Mouse (Mus musculus) kidney, embryonic 14.5 days (tissue): ENCODE results near the gene Ttc7b. TPM values are rescaled to one million over a fixed set of nuclear protein-coding genes. Genes with fewer than 3 reads are reported as not detected.

Experiments
- ATAC-seq: fragments of 200-750 bp; cut with Nextera tagmentation; 2 replicates; pipeline ENCODE4 v1.8.0; 2017; ENCODE audit warnings: moderate number of reproducible peaks, mild to moderate bottlenecking, moderate TSS enrichment, moderate library complexity; ENCODE audit not compliant: low FRiP score, low TSS enrichment
- H3K27ac ChIP-seq: fragments of 300-500 bp; sonication (generic); 2 replicates; pipeline ENCODE4 v1.5.1; 2014; ENCODE audit warnings: low read depth, mild to moderate bottlenecking, low read length, moderate library complexity, mixed read lengths
- H3K27me3 ChIP-seq: fragments of 300-500 bp; sonication (generic); 2 replicates; pipeline ENCODE4 v1.6.1; 2014; ENCODE audit warnings: mild to moderate bottlenecking, low read length; ENCODE audit not compliant: control insufficient read depth, insufficient read depth
- H3K36me3 ChIP-seq: fragments of 300-500 bp; sonication (generic); 2 replicates; pipeline ENCODE4 v1.6.1; 2014; ENCODE audit warnings: low read length, mixed read lengths; ENCODE audit not compliant: control insufficient read depth, insufficient read depth
- H3K4me1 ChIP-seq: fragments of 300-500 bp; sonication (generic); 2 replicates; pipeline ENCODE4 v1.6.1; 2014; ENCODE audit warnings: low read length, mixed read lengths; ENCODE audit not compliant: control insufficient read depth, insufficient read depth
- H3K4me2 ChIP-seq: fragments of 300-500 bp; sonication (generic); replicated peaks from 2 replicates; pipeline ENCODE4 v1.6.1; 2014; ENCODE audit warnings: low read depth, mild to moderate bottlenecking, low read length
- H3K4me3 ChIP-seq: fragments of 300-500 bp; sonication (generic); 2 replicates; pipeline ENCODE4 v1.5.1; 2014; ENCODE audit warnings: mild to moderate bottlenecking, low read length
- H3K9ac ChIP-seq: fragments of 300-500 bp; sonication (generic); 2 replicates; pipeline ENCODE4 v1.6.1; 2014; ENCODE audit warnings: low read depth, mild to moderate bottlenecking, low read length, moderate library complexity
- H3K9me3 ChIP-seq: fragments of 300-500 bp; sonication (generic); 2 replicates; pipeline ENCODE4 v1.6.1; 2016; ENCODE audit warnings: low read length; ENCODE audit not compliant: control insufficient read depth
- WGBS: fragments of 180-500 bp; shearing (Covaris S2); extraction: QIAGEN DNeasy Blood & Tissue Kit; methylation state at CpG from one replicate; pipeline ENCODE4 v1.1.7; 2014; 5-methylcytosine and 5-hydroxymethylcytosine counted together
- polyA plus RNA-seq: library from polyadenylated mRNA; unstranded; fragments of >200 nt; fragmentation: Nextera tagmentation; extraction: Ambion mirVana; gene quantifications from 2 replicates; pipeline ENCODE4 v1.2.1, GENCODE M21; 2014

Ttc7b gene
- polyA plus RNA-seq, 1 experiment from 2014 or later: 7.6 TPM

GRCm38 (mm10) chr12:100392466-100392865 is 128.2 kb downstream of the Ttc7b start:
- no peaks in the 10 kb centered on the region for H3K4me1 ChIP-seq
- no peak overlapping the region for H3K4me3 ChIP-seq
- H3K36me3 ChIP-seq: peaks cover 7% of the 10 kb centered on the region; the same call in 1 of the 2 replicates
- WGBS: 90% methylated on average over 5 of the region's 5 CpGs
- no peak for ATAC-seq
- H3K27me3 ChIP-seq: no peaks in the 10 kb centered on the region
- no peak overlapping the region for H3K4me2 ChIP-seq
- H3K27ac ChIP-seq: no peak overlapping the region
- no peak overlapping the region for H3K9ac ChIP-seq
- no peaks in the 10 kb centered on the region for H3K9me3 ChIP-seq

GRCm38 (mm10) chr12:100391890-100392289 is 128.7 kb downstream of the Ttc7b start:
- Histone ChIP-seq H3K4me3 (no peak overlapping the region), H3K9me3 (no peaks in the 10 kb centered on the region), H3K4me1 (no peaks in the 10 kb centered on the region), H3K4me2 (no peak overlapping the region), H3K27ac (no peak overlapping the region), H3K36me3 (peaks cover 7% of the 10 kb centered on the region; the same call in 1 of the 2 replicates), H3K9ac (no peak overlapping the region), H3K27me3 (no peaks in the 10 kb centered on the region)
- WGBS: 91% methylated on average over 9 of the region's 9 CpGs
- no peak for ATAC-seq

GRCm38 (mm10) chr12:100389878-100390710 is 130.5 kb downstream of the Ttc7b start:
- H3K4me1 ChIP-seq: no peaks in the 10 kb centered on the region
- H3K9me3 ChIP-seq: no peaks in the 10 kb centered on the region
- H3K4me3 ChIP-seq: no peak overlapping the region
- H3K27ac ChIP-seq: no peak overlapping the region
- WGBS: 87% methylated on average over 12 of the region's 12 CpGs
- no peaks in the 10 kb centered on the region for H3K27me3 ChIP-seq
- no peak overlapping the region for H3K9ac ChIP-seq
- H3K36me3 ChIP-seq: peaks cover 14% of the 10 kb centered on the region
- no peak overlapping the region for H3K4me2 ChIP-seq
- ATAC-seq: no peak

- Histone ChIP-seq H3K4me2 (no peak overlapping the region), H3K4me3 (no peak overlapping the region), H3K4me1 (no peaks in the 10 kb centered on the region), H3K27me3 (no peaks in the 10 kb centered on the region), H3K9me3 (no peaks in the 10 kb centered on the region), H3K36me3 (peaks cover 33% of the 10 kb centered on the region), H3K9ac (no peak overlapping the region), H3K27ac (no peak overlapping the region)
- ATAC-seq: no peak
- WGBS: 83% methylated on average over 3 of the region's 3 CpGs
Observed at GRCm38 (mm10) chr12:100386259-100386658, 134.4 kb downstream of the Ttc7b start.

GRCm38 (mm10) chr12:100382526-100382925 is 138.1 kb downstream of the Ttc7b start:
- Histone ChIP-seq H3K27me3 (no peaks in the 10 kb centered on the region), H3K27ac (no peak overlapping the region), H3K4me3 (no peak overlapping the region), H3K36me3 (peaks cover 26% of the 10 kb centered on the region), H3K9me3 (no peaks in the 10 kb centered on the region), H3K4me2 (no peak overlapping the region), H3K9ac (no peak overlapping the region), H3K4me1 (no peaks in the 10 kb centered on the region)
- no peak for ATAC-seq

GRCm38 (mm10) chr12:100381941-100382340 is 138.7 kb downstream of the Ttc7b start:
- Histone ChIP-seq H3K27ac (no peak overlapping the region), H3K27me3 (no peaks in the 10 kb centered on the region), H3K4me1 (no peaks in the 10 kb centered on the region), H3K4me3 (no peak overlapping the region), H3K4me2 (no peak overlapping the region), H3K9ac (no peak overlapping the region), H3K36me3 (peaks cover 26% of the 10 kb centered on the region), H3K9me3 (no peaks in the 10 kb centered on the region)
- no peak for ATAC-seq
- 78% methylated on average over 6 of the region's 6 CpGs for WGBS

- Histone ChIP-seq H3K27me3 (no peaks in the 10 kb centered on the region), H3K4me1 (no peaks in the 10 kb centered on the region), H3K36me3 (peaks cover 24% of the 10 kb centered on the region), H3K27ac (no peak overlapping the region), H3K9me3 (no peaks in the 10 kb centered on the region), H3K9ac (no peak overlapping the region), H3K4me3 (no peak overlapping the region), H3K4me2 (no peak overlapping the region)
- 77% methylated on average over 14 of the region's 14 CpGs for WGBS
- no peak for ATAC-seq
Observed at GRCm38 (mm10) chr12:100380697-100381291, 139.8 kb downstream of the Ttc7b start.

- no peaks in the 10 kb centered on the region for H3K4me1 ChIP-seq
- H3K9me3 ChIP-seq: no peaks in the 10 kb centered on the region
- H3K36me3 ChIP-seq: peaks cover 20% of the 10 kb centered on the region; the same call in 1 of the 2 replicates
- H3K27ac ChIP-seq: no peak overlapping the region
- H3K9ac ChIP-seq: no peak overlapping the region
- no peak overlapping the region for H3K4me2 ChIP-seq
- H3K4me3 ChIP-seq: no peak overlapping the region
- no peak for ATAC-seq
- no peaks in the 10 kb centered on the region for H3K27me3 ChIP-seq
- WGBS: 97% methylated on average over 1 of the region's 1 CpGs
Observed at GRCm38 (mm10) chr12:100379833-100380232, 140.8 kb downstream of the Ttc7b start.

- no peak overlapping the region for H3K9ac ChIP-seq
- no peaks in the 10 kb centered on the region for H3K4me1 ChIP-seq
- H3K27me3 ChIP-seq: no peaks in the 10 kb centered on the region
- WGBS: 66% methylated on average over 2 of the region's 2 CpGs
- no peak for ATAC-seq
- H3K4me3 ChIP-seq: no peak overlapping the region
- H3K4me2 ChIP-seq: no peak overlapping the region
- H3K27ac ChIP-seq: no peak overlapping the region
- peaks cover 17% of the 10 kb centered on the region; the same call in 1 of the 2 replicates for H3K36me3 ChIP-seq
- H3K9me3 ChIP-seq: no peaks in the 10 kb centered on the region
Observed at GRCm38 (mm10) chr12:100378266-100378665, 142.4 kb downstream of the Ttc7b start.
